Mouse (Mus musculus) mouse trophoblast stem cell (cell line): ENCODE measurements around the gene Cdh13.

Experiments used
- in situ Hi-C, 2 experiments: fragments of 300-500 bp; cut with MseI, MboI; formaldehyde crosslinking; loops; 2 replicates in 1 of 2; 3 replicates in 1 of 2; pipeline ENCODE4 v1.15.1; 2025

Gene Cdh13

GRCm38 (mm10) chr8:118446516-118446915, 163.0 kb downstream of the Cdh13 start:
- in situ Hi-C loops: no loop called here

DNA sequence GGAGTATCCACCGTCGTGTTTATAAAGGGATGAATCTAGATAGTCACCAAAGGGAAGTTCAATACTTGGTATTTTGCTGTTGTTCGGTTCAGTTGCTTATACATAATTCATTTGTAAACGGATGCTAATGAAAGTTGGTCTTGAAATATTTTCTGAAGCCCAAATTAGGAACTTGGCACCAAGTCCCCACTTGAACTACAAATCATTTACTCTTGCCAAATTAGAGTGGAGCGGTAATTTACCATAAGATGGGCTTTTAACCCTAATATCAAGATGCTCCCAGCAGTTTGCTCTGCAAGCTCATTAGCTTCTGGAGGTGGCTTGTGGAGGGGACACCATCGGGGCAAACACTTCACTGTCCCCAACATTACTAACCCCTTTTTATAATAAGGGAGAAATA, 164.5 kb downstream of the Cdh13 start:
- in situ Hi-C loops: no loop called here

- in situ Hi-C loops: no loop called here
Observed at GRCm38 (mm10) chr8:118452445-118453103, 169.0 kb downstream of the Cdh13 start.

GRCm38 (mm10) chr8:118455245-118455644, 171.7 kb downstream of the Cdh13 start:
- in situ Hi-C loops: no loop called here

GRCm38 (mm10) chr8:118465330-118465948, 181.9 kb downstream of the Cdh13 start:
- in situ Hi-C loops: no loop called here

DNA sequence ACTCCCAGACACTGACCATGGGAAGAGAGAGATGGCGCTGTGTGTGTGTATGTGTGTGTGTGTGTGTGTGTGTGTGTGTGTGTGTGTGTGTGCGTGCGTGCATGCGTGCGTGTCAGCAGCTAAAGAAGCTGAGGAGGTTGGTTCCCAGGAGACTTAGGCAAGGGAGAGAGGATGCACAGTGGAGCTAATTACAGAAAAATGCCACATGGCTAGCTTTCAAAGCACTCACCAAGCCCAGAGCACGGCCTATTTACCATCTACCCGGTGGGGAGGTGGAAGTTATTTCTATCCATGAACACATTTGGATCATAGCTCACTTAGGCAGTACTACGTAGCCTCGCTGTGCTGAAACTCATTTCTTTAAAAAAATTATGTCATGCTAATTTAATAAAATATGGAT, 194.1 kb downstream of the Cdh13 start:
- in situ Hi-C loops: no loop called here

DNA sequence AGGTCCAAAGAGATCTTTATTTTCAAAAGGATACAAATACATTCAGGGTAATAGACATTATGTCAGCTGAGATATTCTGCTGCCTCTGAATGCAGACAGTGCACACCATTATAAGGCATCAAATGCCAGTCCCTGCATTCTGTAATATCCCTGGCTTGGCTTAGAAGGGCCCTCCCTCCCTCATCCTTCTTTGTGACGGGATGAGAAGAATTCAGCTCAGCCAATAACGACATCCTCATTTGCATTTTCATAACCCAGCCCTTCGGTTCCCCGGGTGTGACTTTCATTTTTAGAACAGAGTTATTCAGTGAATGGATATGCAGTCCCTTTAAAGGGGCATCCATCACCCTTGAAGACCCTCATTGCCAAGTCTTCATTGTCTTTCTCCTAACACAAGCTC, 205.2 kb downstream of the Cdh13 start:
- in situ Hi-C loops: no loop called here

DNA sequence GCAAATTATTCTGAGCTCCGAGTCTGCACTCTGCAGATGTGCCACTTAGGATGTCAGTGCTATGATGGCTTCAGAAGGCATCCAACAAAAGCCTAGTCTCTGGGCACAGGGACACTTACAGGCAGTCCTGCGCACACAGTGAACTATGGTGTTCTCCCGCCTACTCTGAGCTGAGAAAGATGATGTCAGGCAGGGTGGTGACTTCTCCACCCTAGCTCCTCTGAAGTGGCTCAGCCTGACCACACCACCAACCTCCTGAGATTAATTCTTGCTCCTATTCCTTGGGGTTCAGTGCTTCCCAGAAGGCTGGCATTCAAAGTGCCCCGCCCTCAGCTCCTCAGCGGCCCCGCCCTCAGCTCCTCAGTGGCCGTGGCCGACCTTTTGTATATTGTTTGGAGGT, 219.0 kb downstream of the Cdh13 start:
- in situ Hi-C loops: no loop called here

DNA sequence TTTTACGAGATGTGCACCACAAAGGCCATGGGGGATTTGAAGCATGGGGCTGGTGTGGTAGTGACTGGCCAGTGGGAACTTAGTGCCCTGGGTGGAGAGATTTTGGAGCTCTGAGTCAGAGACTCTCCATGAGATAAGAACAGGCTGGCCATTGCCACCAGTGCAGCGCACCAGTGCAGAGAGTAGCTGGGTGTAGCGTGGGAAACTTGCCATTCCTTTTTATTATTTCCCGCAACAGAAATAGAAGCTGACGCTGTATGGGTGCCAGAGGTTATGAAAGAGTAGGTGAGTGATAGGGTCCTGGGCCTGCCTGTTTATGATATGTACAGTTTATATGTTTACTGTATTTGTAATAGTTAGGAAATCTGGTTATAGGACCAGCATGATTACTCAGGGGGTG, 225.9 kb downstream of the Cdh13 start:
- in situ Hi-C loops: no loop called here

DNA sequence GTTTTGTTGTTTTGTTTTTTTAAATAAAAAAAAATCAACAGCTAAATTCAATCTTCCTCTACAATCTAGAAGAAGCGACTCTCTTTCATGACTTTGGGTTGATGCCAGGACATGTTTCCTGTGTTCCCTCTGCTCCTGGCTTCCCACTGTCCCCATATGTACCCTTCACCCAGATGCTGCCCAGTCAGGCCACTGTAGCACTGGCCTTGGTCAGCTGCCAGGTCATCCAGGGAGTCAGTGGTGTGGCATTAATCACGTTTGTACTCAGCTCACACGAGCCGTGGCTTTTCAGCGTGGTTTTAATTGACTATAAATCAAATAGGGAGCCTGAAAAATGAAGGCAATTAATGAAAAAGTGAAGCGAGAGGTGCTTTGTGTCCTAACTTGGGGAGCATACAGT, 229.7 kb downstream of the Cdh13 start:
- in situ Hi-C loops: no loop called here

DNA sequence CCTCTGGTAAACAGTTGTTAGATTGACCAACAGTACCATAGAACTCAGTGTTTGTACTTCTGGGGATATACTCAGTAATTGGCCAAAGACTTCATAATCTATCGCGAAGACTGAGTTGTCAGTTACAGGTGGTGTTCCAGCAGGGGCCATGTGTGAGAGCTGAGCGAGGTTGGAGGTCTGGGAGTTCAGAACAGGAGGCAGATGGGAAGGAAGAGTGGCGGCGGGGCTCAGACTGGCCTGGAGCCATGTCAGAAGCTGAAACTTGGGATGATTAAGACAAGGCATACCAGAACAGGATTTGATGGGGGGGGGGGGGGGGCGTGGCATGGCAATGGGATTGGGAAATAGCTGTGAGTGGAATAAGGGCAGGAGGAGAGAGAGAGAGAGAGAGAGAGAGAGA, 232.1 kb downstream of the Cdh13 start:
- in situ Hi-C loops: no loop called here

DNA sequence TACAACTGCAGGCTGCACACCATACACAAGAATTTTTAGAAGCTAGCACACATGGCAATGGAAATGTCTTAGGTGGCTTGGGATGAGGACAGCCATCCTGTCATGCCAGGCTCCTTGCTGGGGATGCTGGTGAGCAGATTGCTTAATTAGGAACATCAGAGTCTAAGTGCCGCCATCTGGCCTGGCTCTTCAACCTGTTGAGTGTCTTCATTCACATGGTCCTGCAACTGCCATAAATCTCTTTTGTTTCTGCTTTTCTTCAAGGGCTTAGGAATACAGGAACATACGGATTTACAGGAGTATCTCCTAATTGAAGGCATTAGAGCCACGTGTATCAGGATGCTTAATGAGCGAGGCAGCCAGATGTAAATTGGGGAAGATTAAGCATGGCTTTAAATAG, 233.5 kb downstream of the Cdh13 start:
- in situ Hi-C loops: no loop called here

DNA sequence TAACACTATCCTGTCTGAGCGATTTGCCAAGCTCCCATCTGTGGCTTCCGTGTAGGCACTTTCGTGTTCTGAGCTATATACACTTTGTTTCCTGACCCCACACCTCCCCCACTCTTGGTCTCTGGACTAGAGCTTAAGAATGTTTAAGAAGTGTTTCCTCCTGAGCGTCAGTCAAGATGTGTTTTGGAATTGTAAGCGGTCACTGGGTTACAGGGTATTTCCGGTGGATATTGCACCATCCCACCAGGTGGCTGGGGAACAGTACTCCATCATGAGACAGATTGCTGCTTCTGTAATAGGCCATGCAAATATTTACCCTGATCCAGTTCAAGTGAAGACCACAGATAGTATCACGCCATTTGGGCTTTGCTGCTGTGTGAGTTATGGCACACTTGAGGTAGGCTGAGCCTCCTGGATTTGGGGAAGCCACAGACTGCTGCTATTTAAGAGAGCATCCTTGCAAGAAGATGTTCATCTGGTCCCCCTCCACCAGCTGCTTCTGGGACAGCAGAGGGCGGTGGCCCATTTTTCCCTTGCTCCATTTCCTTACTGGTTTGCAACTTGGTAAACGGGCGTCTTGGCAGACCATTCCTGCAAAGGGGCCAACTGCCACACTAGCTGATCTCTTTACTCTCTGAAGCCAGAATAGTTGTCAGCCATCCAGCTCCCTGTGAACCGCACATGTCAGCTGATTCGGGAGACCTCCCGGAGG, 234.7 kb downstream of the Cdh13 start:
- in situ Hi-C loops: no loop called here

- in situ Hi-C loops: no loop called here
Observed at GRCm38 (mm10) chr8:118518742-118519102, 235.2 kb downstream of the Cdh13 start.

DNA sequence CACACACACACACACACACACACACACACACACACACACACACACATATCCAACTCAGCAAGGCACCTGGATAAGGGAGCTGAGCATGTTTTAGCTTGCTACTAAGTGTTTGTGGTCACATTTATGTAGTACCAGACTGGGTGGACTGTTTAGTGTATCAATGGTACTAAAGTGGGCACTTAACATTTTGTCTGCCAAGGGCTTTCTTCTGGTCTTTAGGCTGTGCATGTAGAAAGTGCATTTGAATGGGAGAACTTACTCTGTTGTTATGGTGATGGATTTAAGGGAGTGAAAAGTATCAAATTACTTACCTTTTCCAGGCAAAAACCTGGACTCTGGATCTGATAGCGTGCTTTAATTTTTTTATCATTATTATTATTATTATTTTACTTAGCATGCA, 240.4 kb downstream of the Cdh13 start:
- in situ Hi-C loops: no loop called here

- in situ Hi-C loops: no loop called here
Observed at GRCm38 (mm10) chr8:118538816-118539558, 255.5 kb downstream of the Cdh13 start.

- in situ Hi-C loops: no loop called here
Observed at GRCm38 (mm10) chr8:118539559-118539819, 256.0 kb downstream of the Cdh13 start.

- in situ Hi-C loops: no loop called here
Observed at GRCm38 (mm10) chr8:118539941-118540340, 256.4 kb downstream of the Cdh13 start.

- in situ Hi-C loops: no loop called here
Observed at GRCm38 (mm10) chr8:118552397-118552796, 268.9 kb downstream of the Cdh13 start.

DNA sequence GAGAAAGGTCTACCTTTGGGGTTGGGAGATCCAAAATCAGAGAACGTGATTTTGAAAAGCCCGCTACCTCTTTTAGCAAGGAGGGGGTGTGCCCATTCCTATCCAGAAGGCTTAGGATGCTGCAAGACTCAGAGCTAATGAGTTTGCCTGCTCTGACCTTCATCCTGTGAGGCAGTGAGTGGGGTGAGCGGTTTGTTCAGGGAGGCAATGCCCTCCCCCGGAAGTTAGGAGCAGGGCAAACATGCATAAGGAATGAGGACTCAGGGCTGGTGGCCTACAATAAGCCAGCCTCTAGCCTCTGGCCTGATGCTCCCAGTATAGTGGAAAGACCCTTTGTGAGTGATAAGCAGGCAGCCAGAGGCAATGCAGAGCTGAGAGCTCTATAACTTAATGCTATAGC, 269.3 kb downstream of the Cdh13 start:
- in situ Hi-C loops: no loop called here

DNA sequence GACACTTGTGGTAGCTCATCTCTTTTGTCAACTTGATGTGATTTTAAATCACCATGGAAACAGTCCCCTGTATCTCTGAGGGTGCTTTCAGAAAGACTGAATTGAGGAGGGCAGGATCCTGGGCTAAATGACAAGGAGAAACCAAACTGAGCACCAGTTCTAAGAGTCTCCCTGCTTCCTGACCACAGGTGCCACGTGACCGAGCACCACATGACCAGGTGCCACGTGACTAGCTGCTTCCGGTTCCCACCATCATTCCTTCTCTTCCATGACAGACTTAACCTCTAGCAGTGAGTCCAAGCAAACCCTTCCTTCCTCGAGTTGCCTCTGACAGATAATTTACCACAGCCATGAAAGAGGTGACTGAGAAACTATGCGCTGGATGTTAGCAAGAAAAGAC, 280.5 kb downstream of the Cdh13 start:
- in situ Hi-C loops: no loop called here

GRCm38 (mm10) chr8:118565186-118565585, 281.7 kb downstream of the Cdh13 start:
- in situ Hi-C loops: no loop called here
